Mouse (Mus musculus) cerebral cortex, adult 2 months (tissue): ENCODE data around the gene Mre11a.

ENCODE experiments used
- WGBS: fragments of 180-500 bp; shearing (Covaris S2); methylation state at CpG from one replicate; pipeline ENCODE4 v1.1.7; 2018; 5-methylcytosine and 5-hydroxymethylcytosine counted together

Gene Mre11a

GRCm38 (mm10) chr9:14871536-14871935 lies 87.1 kb downstream of the Mre11a start:
- 68% methylated on average over 3 of the region's 3 CpGs for WGBS

- WGBS: 47% methylated on average over 17 of the region's 17 CpGs
Observed at GRCm38 (mm10) chr9:14872181-14872930, 87.9 kb downstream of the Mre11a start.

GRCm38 (mm10) chr9:14875743-14876507 lies 91.5 kb downstream of the Mre11a start:
- 82% methylated on average over 5 of the region's 5 CpGs for WGBS

- WGBS: 74% methylated on average over 8 of the region's 8 CpGs
Observed at GRCm38 (mm10) chr9:14876566-14876965, 92.1 kb downstream of the Mre11a start.

GRCm38 (mm10) chr9:14884641-14885040 lies 100.2 kb downstream of the Mre11a start:
- 68% methylated on average over 4 of the region's 4 CpGs for WGBS

GRCm38 (mm10) chr9:14885954-14886353 lies 101.5 kb downstream of the Mre11a start:
- 89% methylated on average over 1 of the region's 1 CpGs for WGBS
